Comparison of ENCODE assay signal across 15 mouse cellular contexts in genomic region chr2:153423113-153423512, GRCm38 (mm10).
DNase-seq lines count a peak whose midpoint lies in the region; ATAC-seq lines count a peak whose summit lies in the region.
"Had no signal": no experiment of that assay in that cellular context is flagged by ENCODE, and none has a peak within 500 bp of the region (broad histone marks: within the 10 kb centered on the region; RNA-seq: fewer than 3 reads in every experiment).

No protein-coding gene starts in this region.

- H3K9me3 ChIP-seq in forebrain, embryonic 10.5 days: no peaks in the 10 kb centered on the region
- H3K9me3 ChIP-seq in forebrain, embryonic 15.5 days: no peaks in the 10 kb centered on the region
- H3K9me3 ChIP-seq in intestine, embryonic 15.5 days: no peaks in the 10 kb centered on the region
- H3K9me3 ChIP-seq: embryonic facial prominence, embryonic 13.5 days had no signal

- peaks cover 69% of the 10 kb centered on the region for H3K4me1 ChIP-seq in forebrain, embryonic 10.5 days
- peaks cover 52% of the 10 kb centered on the region for H3K4me1 ChIP-seq in forebrain, embryonic 15.5 days
- peaks cover 50% of the 10 kb centered on the region for H3K4me1 ChIP-seq in intestine, embryonic 15.5 days (replicated peaks)

- H3K27me3 ChIP-seq in forebrain, embryonic 10.5 days (ENCODE audit: poor library complexity, severe bottlenecking): no peaks in the 10 kb centered on the region
- no peaks in the 10 kb centered on the region for H3K27me3 ChIP-seq in forebrain, embryonic 15.5 days
- no peaks in the 10 kb centered on the region for H3K27me3 ChIP-seq in intestine, embryonic 15.5 days (replicated peaks)
- H3K27me3 ChIP-seq: embryonic facial prominence, embryonic 13.5 days had no signal

- H3K9ac ChIP-seq in forebrain, embryonic 15.5 days (replicated peaks): no peak overlapping the region
- H3K9ac ChIP-seq in intestine, embryonic 15.5 days: no peak overlapping the region
- H3K9ac ChIP-seq: embryonic facial prominence, embryonic 13.5 days had no signal

- no peak overlapping the region for H3K4me2 ChIP-seq in forebrain, embryonic 15.5 days (replicated peaks)
- H3K4me2 ChIP-seq in intestine, embryonic 15.5 days (replicated peaks): no peak overlapping the region
- H3K4me2 ChIP-seq: embryonic facial prominence, embryonic 13.5 days had no signal

- peaks cover 46% of the 10 kb centered on the region for H3K36me3 ChIP-seq in forebrain, embryonic 10.5 days (replicated peaks)
- H3K36me3 ChIP-seq in forebrain, embryonic 15.5 days: peaks cover 25% of the 10 kb centered on the region
- H3K36me3 ChIP-seq in intestine, embryonic 15.5 days: peaks cover 33% of the 10 kb centered on the region

- no peak for DNase-seq in forebrain, embryonic 10.5 days (ENCODE audit: extremely low spot score, low spot score)
- peak; percentile 52 for DNase-seq in layer of hippocampus, adult 9-11 months
- no peak for DNase-seq in layer of hippocampus, postnatal 25 days (ENCODE audit: extremely low spot score in 1 of 2, low spot score in 1 of 2)
- peak; percentile 74 for DNase-seq in brain, adult 2 months (ENCODE audit: low read depth, low spot score)
- peak; percentile 64 to 70 for DNase-seq in heart, postnatal 10 days
- no peak for DNase-seq in cerebellum, adult 11-12 months
- DNase-seq: cerebellum, adult 8-10 months; kidney, postnatal 25 days; lung, adult 2 months; spleen, adult 18-20 months; thymus, adult 2 months had no signal

- H3K27ac ChIP-seq in forebrain, embryonic 10.5 days: peak overlapping the region; percentile 48; the same call in 1 of the 2 replicates
- H3K27ac ChIP-seq in forebrain, embryonic 15.5 days (replicated peaks): no peak overlapping the region
- no peak overlapping the region for H3K27ac ChIP-seq in intestine, embryonic 15.5 days
- H3K27ac ChIP-seq: embryonic facial prominence, embryonic 13.5 days had no signal

- WGBS in forebrain, embryonic 10.5 days: 91% methylated on average over 3 of the region's 3 CpGs
- WGBS in forebrain, embryonic 15.5 days: 63% methylated on average over 3 of the region's 3 CpGs
- 75% methylated on average over 3 of the region's 3 CpGs for WGBS in intestine, embryonic 15.5 days

- intact Hi-C loops in heart, postnatal 10 days (cut with DNase I): no loop called here

- no peak overlapping the region for H3K4me3 ChIP-seq in forebrain, embryonic 10.5 days
- H3K4me3 ChIP-seq in forebrain, embryonic 15.5 days: no peak overlapping the region
- no peak overlapping the region for H3K4me3 ChIP-seq in intestine, embryonic 15.5 days (replicated peaks)
- H3K4me3 ChIP-seq: embryonic facial prominence, embryonic 13.5 days; myocyte had no signal

- ATAC-seq in forebrain, embryonic 15.5 days (replicated peaks): no peak
- no peak for ATAC-seq in intestine, embryonic 15.5 days

Comparison
In these comparisons a context has a peak if more than half of its experiments do, and no peak if none do; other contexts are left out.
1. DNase-seq: peak in layer of hippocampus, adult 9-11 months (single experiment), brain, adult 2 months (single experiment) and heart, postnatal 10 days (2 of 2); none in forebrain, embryonic 10.5 days (single experiment), layer of hippocampus, postnatal 25 days (0 of 2) and cerebellum, adult 11-12 months (single experiment).